Mouse (Mus musculus) CH12.LX (cell line): Measurements from ENCODE around the gene Lekr1.

Experiments
- CHD2 ChIP-seq: IDR thresholded peaks from 2 replicates; pipeline ENCODE4 v1.6.1; 2011; ENCODE audit warnings: low read length, improper control_type of control experiment
- CTCF ChIP-seq, 2 experiments: IDR thresholded peaks in 1 of 2; conservative IDR thresholded peaks in 1 of 2; 2 replicates each; pipeline ENCODE4 v1.5.1; 2011 to 2012; ENCODE audit warnings: low read depth in 2 of 2, low read length in 2 of 2, improper control_type of control experiment in 1 of 2, inconsistent platforms in 1 of 2, mild to moderate bottlenecking in 1 of 2, moderate library complexity in 1 of 2
- EP300 ChIP-seq: IDR thresholded peaks from 2 replicates; pipeline ENCODE4 v1.6.1; 2011; ENCODE audit warnings: low read length, improper control_type of control experiment
- ETS1 ChIP-seq: conservative IDR thresholded peaks from 2 replicates; pipeline ENCODE4 v1.6.1; 2012; ENCODE audit warnings: low read depth, mild to moderate bottlenecking, inconsistent platforms, low read length, improper control_type of control experiment, moderate library complexity
- HCFC1 ChIP-seq: IDR thresholded peaks from 2 replicates; pipeline ENCODE4 v1.6.1; 2012; ENCODE audit warnings: low read depth, mild to moderate bottlenecking, inconsistent platforms, low read length, improper control_type of control experiment
- MAX ChIP-seq: IDR thresholded peaks from 2 replicates; pipeline ENCODE4 v1.6.1; 2011; ENCODE audit warnings: low read length, improper control_type of control experiment
- POLR2A ChIP-seq: IDR thresholded peaks from 2 replicates; pipeline ENCODE4 v1.6.1; 2011; ENCODE audit warnings: low read depth, mild to moderate bottlenecking, improper control_type of control experiment, low read length
- SMC3 ChIP-seq: IDR thresholded peaks from 2 replicates; pipeline ENCODE4 v1.6.1; 2011; ENCODE audit warnings: low read depth, low read length, improper control_type of control experiment
- TBP ChIP-seq: conservative IDR thresholded peaks from 2 replicates; pipeline ENCODE4 v1.6.1; 2011; ENCODE audit warnings: low read depth, low read length, improper control_type of control experiment
- TCF12 ChIP-seq: IDR thresholded peaks from 2 replicates; pipeline ENCODE4 v1.6.1; 2014; ENCODE audit warnings: low read depth, mild to moderate bottlenecking, inconsistent platforms, low read length, improper control_type of control experiment
- UBTF ChIP-seq: IDR thresholded peaks from 2 replicates; pipeline ENCODE4 v1.6.1; 2012; ENCODE audit warnings: low read depth, mild to moderate bottlenecking, inconsistent platforms, low read length, improper control_type of control experiment, moderate library complexity
- ZKSCAN1 ChIP-seq: IDR thresholded peaks from 2 replicates; pipeline ENCODE4 v1.6.1; 2012; ENCODE audit warnings: low read depth, inconsistent platforms, low read length, improper control_type of control experiment, borderline replicate concordance

- TF ChIP-seq UBTF (no peak), CTCF (conservative IDR thresholded peaks at IDR 0.05 in 1 of 2, IDR thresholded peaks at IDR 0.05 in 1 of 2; ENCODE audit: low read depth in 2 of 2, low read length in 2 of 2) (no peak), ZKSCAN1 (no peak), CHD2 (no peak), POLR2A (no peak), HCFC1 (no peak), MAX (no peak), TBP (no peak), TCF12 (no peak), ETS1 (no peak), EP300 (no peak), SMC3 (no peak)
Measured at GRCm38 (mm10) chr3:65642959-65643358, 23.1 kb upstream of the Lekr1 start.
